Mouse (Mus musculus) adrenal gland, postnatal 36 days (tissue): ENCODE measurements around the gene Kcnh5. TPM values are rescaled to one million over a fixed set of nuclear protein-coding genes. Genes with fewer than 3 reads are reported as not detected.

Experiments used
- DNase-seq, 2 experiments: peaks; one replicate each; pipeline ENCODE4 v3.0.0; 2021; ENCODE audit warnings: mixed read lengths in 1 of 2
- long read RNA-seq, 2 experiments: library from polyadenylated mRNA; stranded (forward); transcript quantifications; one replicate each; pipeline ENCODE4 v2.0.0; 2021; ENCODE audit warnings: borderline sequencing depth in 2 of 2
- total RNA-seq, 2 experiments: library from RNA; stranded (reverse); gene quantifications; 2 replicates each; pipeline ENCODE4 v1.2.3; 2021

The Kcnh5 gene
- total RNA-seq = under 1 TPM in 1 of 2 experiments, not detected in 1; 0.07 TPM
- long read RNA-seq, experiment 1 = 0 reads
- long read RNA-seq, experiment 2 = 0 reads

DNA sequence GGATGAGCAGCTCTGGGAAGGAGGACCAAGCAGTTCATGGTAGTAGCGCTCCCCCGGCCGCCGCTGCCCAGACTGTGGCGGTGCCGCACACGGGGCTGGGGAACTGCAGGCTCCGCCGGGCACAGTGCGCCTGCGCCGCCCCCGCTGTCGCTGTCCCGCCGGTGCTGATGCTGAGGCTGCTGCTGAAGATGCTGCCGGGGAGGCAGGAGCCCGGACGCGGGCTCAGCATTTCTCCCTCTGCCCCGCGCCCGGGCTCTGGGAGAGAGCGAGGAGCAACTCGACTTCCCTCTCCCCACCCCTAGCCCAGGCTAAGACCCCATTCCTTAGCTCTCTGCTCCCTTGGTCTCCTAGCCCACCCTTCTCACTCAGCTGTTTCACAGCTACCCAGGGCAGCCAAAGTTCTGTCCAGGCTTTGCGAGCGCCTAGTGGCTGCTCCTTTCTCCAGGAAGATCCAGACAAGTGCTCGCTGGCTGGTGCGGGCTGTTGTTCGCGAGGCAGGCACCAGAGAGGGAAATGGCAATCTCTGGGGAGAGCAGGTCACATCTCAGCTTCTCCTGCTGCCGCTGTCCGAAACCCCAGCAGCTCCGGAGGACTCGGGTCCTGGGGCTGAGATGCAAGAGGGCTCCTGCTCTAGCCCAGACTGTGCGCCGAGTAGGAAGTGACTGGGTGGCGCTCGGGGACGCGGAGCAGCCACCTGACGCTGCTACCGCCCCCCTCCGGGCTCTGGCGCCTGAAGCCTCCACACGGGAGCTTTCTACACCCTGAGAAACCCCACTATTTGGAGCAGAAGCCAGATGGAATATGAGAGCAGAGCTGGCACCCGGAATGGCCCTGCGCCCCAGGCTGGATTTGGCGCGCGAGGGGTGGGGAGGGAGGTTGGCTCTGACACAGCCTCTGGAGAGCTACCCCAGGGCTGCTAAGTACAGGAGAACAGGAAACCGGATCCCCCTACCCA, at the start of gene Kcnh5:
Gene Kcnh5, minus strand, starts transcription at position 642 of the 955 bp plus-strand sequence.
- DNase-seq = peak in 1 of 2 experiments; percentile 7

DNA sequence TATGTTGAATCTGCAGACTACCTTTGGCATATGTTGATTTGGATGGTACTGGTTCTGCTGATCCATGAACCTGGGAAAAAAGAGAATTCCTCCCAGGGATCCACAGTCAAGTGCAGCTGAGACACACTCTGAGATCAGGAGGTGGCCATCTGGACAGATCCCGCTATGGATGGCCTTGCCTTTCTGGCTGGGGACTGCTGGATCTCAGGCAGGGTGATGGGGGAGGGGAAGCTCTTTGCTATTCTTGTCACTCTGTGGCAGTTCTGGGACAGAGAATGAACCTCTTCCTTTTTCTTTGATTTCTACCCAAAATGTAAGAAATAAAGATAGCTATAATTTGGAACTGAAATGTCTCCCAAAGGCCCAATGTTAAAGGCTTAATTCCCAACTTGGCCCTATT, 46.8 kb upstream of the Kcnh5 start:
- DNase-seq = no peak

DNA sequence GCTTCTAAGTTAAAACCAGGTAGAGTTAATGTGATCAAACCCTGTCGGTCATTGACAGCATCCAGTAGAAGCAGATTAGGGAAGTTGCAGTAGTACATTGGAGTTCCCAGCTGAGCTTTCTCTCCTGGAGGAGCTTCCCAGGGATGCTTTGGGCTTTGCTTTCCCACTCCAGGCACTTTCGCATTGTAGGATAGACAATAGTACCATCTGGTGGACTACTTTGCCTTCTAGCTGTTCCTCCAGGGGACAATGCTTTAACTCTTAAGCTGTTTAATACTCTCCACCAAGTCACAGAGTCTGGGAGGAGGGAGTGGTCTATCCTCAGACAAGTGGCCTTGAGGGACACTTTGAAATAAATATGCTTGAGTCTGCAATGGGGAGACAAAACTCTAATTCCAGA, 12.3 kb upstream of the Kcnh5 start:
- DNase-seq = no peak

DNA sequence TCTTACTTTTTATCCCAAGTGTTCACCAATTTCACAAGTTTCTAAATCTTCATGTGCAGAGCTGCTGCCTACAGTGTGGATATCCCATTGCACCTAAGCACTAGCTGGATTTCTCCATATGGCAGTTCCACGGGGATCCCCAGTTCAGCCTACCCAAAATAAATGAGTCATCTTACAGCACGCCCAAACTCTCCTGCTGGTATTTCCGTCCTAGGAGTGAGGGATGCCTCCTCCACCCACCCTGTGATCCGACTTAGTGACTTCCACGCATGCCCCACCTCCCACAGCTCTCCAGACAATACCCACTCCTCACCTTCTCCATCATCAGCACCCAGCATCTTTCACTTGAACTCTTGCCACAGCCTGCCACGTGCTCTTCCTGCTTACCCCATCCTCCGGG, 5.5 kb upstream of the Kcnh5 start:
- DNase-seq = no peak

DNA sequence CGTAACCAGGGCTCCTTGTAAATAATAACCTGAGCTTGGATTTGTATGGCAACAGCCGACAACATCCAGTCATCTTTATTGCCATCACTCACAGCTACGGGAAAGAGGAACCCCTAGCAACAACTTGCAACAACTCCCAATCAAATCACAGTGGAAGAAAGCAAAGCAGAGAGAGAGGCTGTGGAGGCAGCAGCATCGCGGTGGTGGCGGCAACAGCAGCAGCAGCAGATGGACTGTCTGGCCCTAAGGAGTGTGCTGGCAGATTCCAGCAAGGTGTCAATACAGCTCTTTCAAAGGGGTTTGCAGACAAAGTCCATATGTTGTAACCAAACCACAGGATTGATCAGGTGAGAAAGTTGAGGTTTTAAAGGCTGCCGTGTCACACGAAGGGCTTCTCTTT, 2.4 kb upstream of the Kcnh5 start:
- DNase-seq = no peak

DNA sequence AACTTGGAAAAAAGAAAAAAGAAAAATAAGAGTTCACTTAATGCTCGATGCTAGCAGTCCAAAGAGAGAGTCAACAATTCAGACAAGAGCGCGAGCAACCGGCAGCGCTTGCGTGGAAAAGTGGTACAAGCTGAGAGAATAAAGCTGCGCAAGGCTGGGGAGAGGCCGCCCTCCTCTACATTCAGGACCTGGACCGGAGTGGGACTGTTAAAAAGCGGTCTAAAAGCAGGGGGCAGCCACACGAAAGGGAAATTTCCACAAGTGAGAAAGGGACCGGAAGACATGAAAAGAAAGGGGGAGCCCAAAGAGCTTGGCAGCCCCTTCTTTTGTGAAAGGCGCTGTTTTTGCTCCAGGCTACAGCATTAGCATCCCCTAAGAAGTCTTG, 506 bp upstream of the Kcnh5 start:
- no peak for DNase-seq

DNA sequence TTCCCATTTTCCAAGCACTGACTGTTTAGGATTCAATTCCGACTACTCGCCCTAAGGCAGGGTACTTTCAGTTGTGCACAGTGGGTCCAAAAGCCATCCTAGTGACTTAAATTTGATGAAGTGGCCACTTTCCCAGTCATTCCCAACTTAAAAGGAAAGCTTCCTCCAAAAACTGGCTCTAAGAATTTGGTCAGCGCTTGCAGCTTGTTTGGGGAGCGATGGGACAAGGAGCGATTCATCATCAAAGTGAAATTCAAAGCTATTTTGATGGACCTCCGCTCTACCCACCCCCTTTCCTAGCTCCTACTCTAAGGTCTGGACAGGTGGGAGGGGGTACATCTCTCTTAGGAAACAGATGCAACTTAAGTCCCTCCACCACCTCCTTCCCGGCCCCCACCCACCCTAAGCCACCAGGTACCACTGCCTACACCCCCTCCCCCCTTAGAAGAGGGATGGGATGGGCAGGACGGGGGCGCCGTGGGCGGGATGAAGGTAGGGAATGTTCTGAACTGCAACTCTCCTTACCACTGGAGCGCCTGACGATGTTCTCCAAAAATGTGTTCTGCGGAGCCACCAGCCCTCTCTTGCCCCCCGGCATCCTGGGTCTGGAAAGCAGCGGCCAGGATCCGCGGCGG, 1.1 kb downstream of the Kcnh5 start:
- DNase-seq = no peak

DNA sequence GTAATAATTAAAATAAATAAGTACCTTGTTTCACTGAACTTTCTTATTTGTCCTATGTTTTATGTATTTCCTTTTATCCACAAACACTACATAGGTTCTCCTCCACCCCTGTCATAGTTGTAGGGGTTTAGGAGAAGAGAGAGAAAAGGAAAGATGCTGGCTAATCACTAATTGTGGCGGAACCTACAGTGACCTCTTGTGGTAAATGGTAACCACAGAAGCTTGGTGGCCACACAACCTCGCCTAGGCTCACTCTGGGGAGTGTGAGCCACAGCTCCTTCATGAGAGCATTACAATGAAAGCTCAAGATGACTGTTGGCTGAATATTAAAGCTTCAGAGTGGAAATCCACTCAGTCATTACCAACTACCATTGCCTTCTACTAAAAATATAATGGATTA, 6.2 kb downstream of the Kcnh5 start:
- DNase-seq = no peak

DNA sequence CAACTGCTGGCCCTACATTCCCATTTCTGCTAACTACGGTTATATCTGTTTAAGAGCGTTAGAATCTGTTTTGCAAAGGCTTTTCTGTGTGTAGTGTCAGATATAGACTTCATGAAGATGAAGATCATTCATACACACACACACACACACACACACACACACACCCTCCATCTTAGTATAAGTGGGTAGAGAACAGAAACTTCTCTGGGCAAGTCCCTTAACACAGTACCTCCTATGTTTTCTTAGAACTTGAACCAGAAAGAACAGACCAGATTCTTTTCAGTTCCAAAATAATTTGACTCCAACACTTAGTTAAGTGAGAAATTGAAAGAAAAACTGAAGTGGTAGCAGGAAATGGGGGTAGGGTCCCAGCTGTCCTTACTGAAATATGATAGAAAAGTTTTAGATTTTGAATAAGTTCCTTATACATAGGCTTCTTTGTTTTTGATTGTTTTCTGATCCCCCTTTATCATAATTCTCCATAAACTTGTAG, 24.0 kb downstream of the Kcnh5 start:
- DNase-seq = no peak

DNA sequence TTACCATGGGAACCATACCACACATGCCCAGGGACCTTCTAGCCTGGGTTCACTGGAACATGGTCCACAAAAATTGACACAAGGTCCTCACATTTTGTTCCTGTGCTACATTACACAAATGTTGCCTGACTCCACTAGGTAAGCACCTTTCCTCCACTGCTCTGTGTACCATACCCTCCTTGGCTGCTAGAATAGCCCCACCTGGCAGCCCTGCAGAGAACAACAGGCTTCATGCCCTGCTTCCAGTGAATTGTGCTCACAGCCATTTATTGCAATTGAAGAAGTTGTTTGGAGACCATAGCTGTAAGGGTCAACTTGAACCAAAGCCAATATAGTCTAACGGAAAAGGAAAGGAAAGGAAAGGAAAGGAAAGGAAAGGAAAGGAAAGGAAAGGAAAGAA, 37.3 kb downstream of the Kcnh5 start:
- no peak for DNase-seq

DNA sequence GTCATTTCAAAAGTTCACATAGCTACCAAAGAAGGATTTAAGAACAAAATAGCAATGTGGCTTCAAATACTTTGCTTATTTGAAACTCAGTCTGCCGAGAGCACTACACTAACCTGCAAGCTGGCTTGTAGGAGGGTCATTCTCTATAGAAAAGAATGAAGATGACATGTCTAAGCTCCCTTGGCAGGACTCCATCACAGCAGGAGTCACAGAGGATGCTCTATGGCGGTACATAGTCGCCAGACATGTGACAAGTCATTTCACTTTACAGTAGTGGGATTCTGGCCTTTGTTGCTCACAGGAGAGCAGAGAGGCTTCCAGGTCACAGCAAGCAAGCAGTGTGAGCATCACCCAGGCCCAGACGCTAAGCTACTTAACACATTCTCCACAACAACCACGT, 85.2 kb downstream of the Kcnh5 start:
- DNase-seq = no peak

DNA sequence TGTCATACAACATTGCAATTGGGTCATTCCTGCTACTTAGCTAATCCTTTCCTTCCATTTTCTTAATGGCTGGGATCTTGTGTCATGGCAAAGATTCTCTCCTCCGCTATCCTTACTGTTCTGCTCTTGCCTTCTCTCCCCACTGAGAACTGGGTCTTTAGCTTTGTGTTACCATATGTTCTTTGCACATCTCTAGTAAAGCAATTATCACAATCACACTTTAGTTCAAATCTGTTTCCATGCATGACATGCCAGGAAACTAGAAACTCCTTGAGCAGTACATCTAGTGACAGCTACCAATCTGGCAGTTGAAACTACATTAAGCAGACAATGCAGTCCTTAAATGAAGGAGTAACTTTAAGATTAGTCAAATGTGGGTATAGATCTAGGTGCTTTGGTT, 86.2 kb downstream of the Kcnh5 start:
- no peak for DNase-seq

DNA sequence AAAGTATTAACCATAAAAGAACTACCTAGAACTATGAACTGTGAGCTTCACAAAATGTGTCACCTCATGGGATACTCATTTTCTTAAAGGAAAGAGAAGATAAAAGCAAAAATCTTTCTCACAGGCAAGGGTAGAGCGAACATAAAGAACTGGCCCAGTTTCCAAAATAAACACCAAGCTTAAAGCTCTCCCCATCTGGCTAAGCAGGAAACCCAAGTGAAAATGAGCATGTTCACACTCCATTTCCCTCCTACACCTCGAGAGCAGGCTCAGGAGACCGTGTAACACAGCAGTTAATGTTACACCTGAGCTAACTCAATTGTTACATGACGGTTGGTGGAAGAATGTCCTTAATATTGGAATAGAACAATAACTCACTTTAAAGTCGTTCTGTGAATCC, 100.0 kb downstream of the Kcnh5 start:
- DNase-seq = no peak

DNA sequence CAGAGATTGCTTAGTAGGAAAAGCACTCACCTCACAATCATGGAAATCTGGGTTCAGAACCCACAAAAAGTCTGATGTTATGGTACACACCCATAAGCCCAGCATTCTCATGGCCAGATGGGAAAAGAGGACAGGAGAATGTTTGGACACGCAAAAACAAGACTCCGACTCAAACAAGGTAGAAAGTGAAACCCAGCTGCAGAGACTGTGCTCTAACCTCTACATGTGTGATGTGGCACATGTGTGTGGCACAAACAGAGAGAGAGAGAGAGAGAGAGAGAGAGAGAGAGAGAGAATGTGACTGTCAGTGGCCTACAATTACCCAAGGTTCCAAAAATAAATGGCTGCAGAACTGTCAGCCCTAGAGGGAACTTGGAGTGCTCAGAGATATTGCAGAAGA, 106.1 kb downstream of the Kcnh5 start:
- DNase-seq = no peak

DNA sequence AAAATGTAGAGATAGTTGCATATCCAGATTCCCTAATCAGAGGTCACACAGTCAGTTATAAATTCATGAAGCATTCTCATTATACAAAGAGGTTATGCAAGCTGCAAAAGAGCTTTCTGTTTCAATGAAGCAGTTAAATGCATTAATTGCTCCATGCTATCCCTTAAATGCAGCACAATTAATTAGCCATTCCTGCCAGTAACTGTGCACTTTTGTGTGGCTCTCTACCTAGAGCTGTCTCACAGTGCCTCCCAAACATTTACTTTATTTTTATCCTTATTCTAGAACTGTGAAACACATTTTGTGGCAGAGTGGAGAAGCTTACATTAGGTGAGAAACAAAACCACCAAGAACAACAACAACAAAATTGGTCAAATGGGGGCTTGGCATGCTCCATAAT, 114.6 kb downstream of the Kcnh5 start:
- DNase-seq = no peak

DNA sequence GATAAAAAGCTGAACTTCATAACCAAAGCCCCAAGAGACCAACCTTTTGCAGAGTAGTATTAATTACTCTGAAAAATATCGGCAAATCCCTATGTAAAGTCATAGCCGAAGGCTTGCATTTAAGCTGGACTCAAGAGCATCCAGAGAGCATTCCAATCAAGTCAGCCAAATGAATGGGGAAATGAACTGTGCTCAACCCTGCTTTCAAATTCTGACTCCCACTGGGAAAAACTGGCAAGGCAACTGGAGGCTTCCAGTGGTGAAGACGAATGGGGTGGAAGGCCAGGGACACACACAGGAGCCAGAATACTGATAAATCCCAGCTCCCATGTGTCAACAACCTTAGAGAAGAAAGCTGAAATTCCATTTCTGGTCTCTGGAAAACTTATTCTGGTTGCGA, 115.4 kb downstream of the Kcnh5 start:
- no peak for DNase-seq

DNA sequence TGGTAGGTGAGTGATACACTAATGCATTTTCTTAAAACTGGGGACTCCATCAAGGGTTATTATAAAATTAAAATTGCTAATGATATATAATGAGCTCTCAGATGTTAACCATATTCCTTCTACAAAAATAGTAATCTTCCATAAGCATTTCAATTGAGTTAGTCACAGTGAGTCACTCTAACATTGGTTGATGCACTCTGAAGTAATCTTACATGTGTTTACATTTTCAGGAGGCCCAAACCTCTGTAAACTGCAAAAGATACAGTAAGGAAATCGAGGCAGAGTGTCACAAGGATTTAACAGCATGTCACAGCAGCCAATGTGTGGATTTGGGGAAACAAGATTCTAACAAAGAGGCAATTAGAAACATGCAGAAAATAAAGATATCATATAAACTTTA, 123.4 kb downstream of the Kcnh5 start:
- DNase-seq = no peak

DNA sequence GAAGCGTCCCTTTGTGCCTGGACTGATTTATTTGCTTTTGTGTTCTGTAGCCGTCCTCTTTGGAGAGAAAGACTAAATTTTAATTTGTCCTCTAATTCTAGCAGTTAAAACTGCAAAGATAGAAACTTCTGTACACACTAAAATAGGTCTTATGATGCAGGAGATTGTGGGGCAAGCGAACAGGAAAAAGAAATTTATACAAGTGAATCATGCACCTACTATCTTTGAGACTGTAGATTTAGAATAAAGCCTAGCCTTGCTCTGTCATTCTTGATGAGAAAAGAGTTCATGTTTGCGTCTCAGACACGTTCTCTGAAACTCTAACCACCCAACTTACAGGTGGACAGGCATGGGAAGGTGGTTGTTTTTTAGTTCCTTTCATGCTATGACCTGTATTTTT, 140.4 kb downstream of the Kcnh5 start:
- DNase-seq = no peak

DNA sequence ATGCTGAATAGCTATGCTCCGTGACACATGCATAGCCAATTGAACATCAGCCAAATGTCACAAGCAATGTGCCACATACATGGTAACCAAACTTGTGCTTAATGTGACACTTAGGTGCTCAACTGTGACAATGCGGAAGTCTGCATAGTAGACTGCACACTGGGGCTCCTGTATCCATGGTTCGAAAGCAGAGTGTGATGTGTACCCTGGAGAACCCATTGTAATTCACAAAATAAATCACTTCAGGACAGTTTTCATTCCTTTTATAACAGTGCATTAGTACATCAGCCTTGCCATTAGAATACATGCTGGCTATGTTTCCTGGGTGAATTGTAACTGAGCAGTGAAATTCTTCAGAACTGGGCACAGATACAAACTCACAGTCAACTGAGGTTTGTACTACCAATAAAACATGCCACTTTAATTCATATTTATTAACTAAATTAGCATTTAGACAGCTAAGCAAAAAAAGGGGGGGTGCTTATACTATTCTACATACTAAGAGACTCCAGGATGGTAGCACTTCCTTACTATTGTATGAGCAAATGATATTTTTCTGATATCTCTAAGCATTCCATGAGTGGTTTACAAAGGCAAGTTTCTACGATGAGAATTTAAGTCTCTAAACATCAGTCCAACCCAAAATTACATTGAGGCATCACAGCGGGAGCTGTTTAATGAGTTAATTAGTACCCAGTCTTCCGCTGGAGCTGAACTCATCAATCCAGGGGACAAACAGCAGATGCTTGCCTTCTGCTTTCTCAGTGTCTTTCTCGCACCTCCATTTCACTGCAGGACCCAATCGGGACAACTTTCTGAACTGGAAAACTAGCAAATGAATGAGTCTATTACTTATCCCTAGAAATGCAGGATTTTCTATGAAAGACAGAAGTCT, 144.9 kb downstream of the Kcnh5 start:
- no peak for DNase-seq

DNA sequence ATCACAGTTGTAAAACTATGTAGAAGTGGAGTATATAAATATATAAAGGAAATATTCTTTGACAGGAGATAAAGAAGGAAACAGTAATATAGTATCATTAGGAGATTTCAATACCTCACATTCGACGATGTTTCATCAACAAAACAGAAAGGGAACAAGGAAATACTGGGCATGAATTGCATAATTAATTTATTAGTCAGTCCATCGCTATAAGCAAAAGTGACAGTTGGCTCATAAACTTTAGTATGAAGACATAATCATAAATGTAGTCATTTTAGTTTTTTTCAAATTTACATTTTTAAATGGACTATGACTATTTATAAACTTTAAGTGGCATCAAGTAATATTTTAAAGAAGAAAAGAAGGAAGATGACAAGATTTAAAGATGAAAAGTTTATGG, 205.9 kb downstream of the Kcnh5 start:
- DNase-seq = no peak

DNA sequence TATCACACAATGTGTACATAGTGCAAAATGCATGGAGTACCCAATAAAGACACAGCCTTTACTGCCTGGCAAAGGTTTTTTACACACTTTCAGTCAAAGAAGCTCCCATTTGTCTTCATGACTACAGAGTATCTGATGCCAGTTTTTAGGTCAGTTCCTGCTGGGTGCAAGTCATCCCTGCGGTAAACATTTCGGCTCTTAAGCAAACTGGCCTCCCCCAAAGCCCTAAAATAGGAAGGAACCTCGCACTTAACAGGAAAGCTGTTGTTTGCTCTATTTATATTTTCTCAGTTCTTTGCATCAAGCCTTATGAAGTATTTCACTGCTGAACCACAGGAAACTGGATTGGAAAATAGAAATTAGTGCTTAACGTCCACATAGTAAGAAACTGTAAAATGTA, 207.7 kb downstream of the Kcnh5 start:
- no peak for DNase-seq

DNA sequence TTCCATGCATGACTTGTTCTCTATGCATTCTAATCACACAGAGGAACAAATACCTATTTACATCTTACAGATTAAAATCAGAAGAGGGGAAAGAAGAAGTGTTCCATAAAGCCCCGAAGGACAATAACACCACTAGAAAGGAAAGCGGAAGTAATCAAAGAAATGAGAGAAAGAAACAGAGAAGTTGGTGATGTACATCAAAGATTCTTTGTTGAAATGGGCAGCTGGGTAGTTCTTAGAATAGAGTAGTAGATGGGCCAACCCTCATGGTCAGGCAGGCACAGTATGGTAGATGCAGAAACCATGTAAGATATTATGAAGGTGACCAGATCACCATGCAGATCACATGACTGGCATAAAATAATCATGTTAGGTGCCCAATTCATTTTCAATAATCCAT, 210.9 kb downstream of the Kcnh5 start:
- DNase-seq = no peak
